Mouse (Mus musculus) liver, embryonic 15.5 days (tissue): ENCODE measurements around the gene Wdr82. TPM values are rescaled to one million over a fixed set of nuclear protein-coding genes. Genes with fewer than 3 reads are reported as not detected.

ENCODE experiments used
- ATAC-seq: fragments of 200-750 bp; cut with Nextera tagmentation; 2 replicates; pipeline ENCODE4 v1.8.0; 2017; ENCODE audit warnings: moderate number of reproducible peaks, mild to moderate bottlenecking, moderate library complexity; ENCODE audit not compliant: insufficient read depth
- H3K27ac ChIP-seq: fragments of 300-500 bp; sonication (generic); replicated peaks from 2 replicates; pipeline ENCODE4 v1.5.1; 2015; ENCODE audit warnings: mild to moderate bottlenecking, inconsistent platforms
- H3K27me3 ChIP-seq: fragments of 300-500 bp; sonication (generic); 2 replicates; pipeline ENCODE4 v1.6.1; 2015; ENCODE audit warnings: mild to moderate bottlenecking, inconsistent platforms
- H3K36me3 ChIP-seq: fragments of 300-500 bp; sonication (generic); replicated peaks from 2 replicates; pipeline ENCODE4 v1.6.1; 2015; ENCODE audit warnings: moderate library complexity, mild to moderate bottlenecking, inconsistent platforms
- H3K4me1 ChIP-seq: fragments of 300-500 bp; sonication (generic); replicated peaks from 2 replicates; pipeline ENCODE4 v1.6.1; 2015; ENCODE audit warnings: inconsistent platforms
- H3K4me2 ChIP-seq: fragments of 300-500 bp; sonication (generic); 2 replicates; pipeline ENCODE4 v1.6.1; 2015; ENCODE audit warnings: moderate library complexity, mild to moderate bottlenecking, inconsistent platforms
- H3K4me3 ChIP-seq: fragments of 300-500 bp; sonication (generic); replicated peaks from 2 replicates; pipeline ENCODE4 v1.5.1; 2015; ENCODE audit warnings: mild to moderate bottlenecking, inconsistent platforms
- H3K9ac ChIP-seq: fragments of 300-500 bp; sonication (generic); 2 replicates; pipeline ENCODE4 v1.6.1; 2015; ENCODE audit warnings: moderate library complexity, mild to moderate bottlenecking, inconsistent platforms
- H3K9me3 ChIP-seq: fragments of 300-500 bp; sonication (generic); replicated peaks from 2 replicates; pipeline ENCODE4 v1.6.1; 2016; ENCODE audit warnings: inconsistent platforms
- WGBS: fragments of 180-500 bp; shearing (Covaris S2); methylation state at CpG from one replicate; pipeline ENCODE4 v1.1.7; 2015; ENCODE audit warnings: mixed read lengths; ENCODE audit not compliant: insufficient replicate concordance; 5-methylcytosine and 5-hydroxymethylcytosine counted together
- polyA plus RNA-seq: library from polyadenylated mRNA; unstranded; fragments of >200 nt; fragmentation: Nextera tagmentation; extraction: Ambion mirVana; gene quantifications from 2 replicates; pipeline ENCODE4 v1.2.1, GENCODE M21; 2015

Wdr82 gene
- polyA plus RNA-seq, 1 experiment from 2014 or later = 7.3 TPM

GRCm38 (mm10) chr9:106177799-106178198, 7.1 kb downstream of the Wdr82 start:
- H3K4me2 ChIP-seq = no peak overlapping the region
- H3K36me3 ChIP-seq = peaks cover 77% of the 10 kb centered on the region
- H3K27me3 ChIP-seq = no peaks in the 10 kb centered on the region
- WGBS = 86% methylated on average over 6 of the region's 6 CpGs
- ATAC-seq = no peak
- H3K4me1 ChIP-seq = peaks cover 29% of the 10 kb centered on the region
- no peak overlapping the region for H3K27ac ChIP-seq
- no peak overlapping the region for H3K9ac ChIP-seq
- H3K9me3 ChIP-seq = no peaks in the 10 kb centered on the region
- no peak overlapping the region for H3K4me3 ChIP-seq

- Histone ChIP-seq H3K4me1 (peaks cover 15% of the 10 kb centered on the region), H3K27ac (no peak overlapping the region), H3K36me3 (peaks cover 88% of the 10 kb centered on the region), H3K4me2 (no peak overlapping the region), H3K9ac (no peak overlapping the region), H3K4me3 (no peak overlapping the region), H3K9me3 (no peaks in the 10 kb centered on the region), H3K27me3 (no peaks in the 10 kb centered on the region)
- no peak for ATAC-seq
- 82% methylated on average over 2 of the region's 2 CpGs for WGBS
These were observed 8.7 kb downstream of the Wdr82 start for GRCm38 (mm10) chr9:106179454-106179853.

- ATAC-seq = no peak
- no peaks in the 10 kb centered on the region for H3K9me3 ChIP-seq
- H3K4me3 ChIP-seq = no peak overlapping the region
- H3K4me2 ChIP-seq = no peak overlapping the region
- no peaks in the 10 kb centered on the region for H3K27me3 ChIP-seq
- no peak overlapping the region for H3K27ac ChIP-seq
- peaks cover 10% of the 10 kb centered on the region for H3K4me1 ChIP-seq
- H3K9ac ChIP-seq = no peak overlapping the region
- peaks cover 89% of the 10 kb centered on the region for H3K36me3 ChIP-seq
- 81% methylated on average over 3 of the region's 3 CpGs for whole genome bisulfite sequencing
These were observed 9.2 kb downstream of the Wdr82 start for GRCm38 (mm10) chr9:106179964-106180363.

GRCm38 (mm10) chr9:106182146-106182545, 11.4 kb downstream of the Wdr82 start:
- H3K4me3 ChIP-seq = no peak overlapping the region
- no peak overlapping the region for H3K9ac ChIP-seq
- H3K27me3 ChIP-seq = no peaks in the 10 kb centered on the region
- no peak overlapping the region for H3K27ac ChIP-seq
- WGBS = 83% methylated on average over 4 of the region's 4 CpGs
- ATAC-seq = no peak
- peaks cover 99% of the 10 kb centered on the region for H3K36me3 ChIP-seq
- no peaks in the 10 kb centered on the region for H3K9me3 ChIP-seq
- H3K4me2 ChIP-seq = no peak overlapping the region
- no peaks in the 10 kb centered on the region for H3K4me1 ChIP-seq

GRCm38 (mm10) chr9:106183996-106184395, 13.3 kb downstream of the Wdr82 start:
- Histone ChIP-seq H3K9me3 (no peaks in the 10 kb centered on the region), H3K27me3 (no peaks in the 10 kb centered on the region), H3K9ac (no peak overlapping the region), H3K4me2 (no peak overlapping the region), H3K36me3 (peaks cover 99% of the 10 kb centered on the region), H3K4me3 (no peak overlapping the region), H3K27ac (no peak overlapping the region), H3K4me1 (no peaks in the 10 kb centered on the region)
- 87% methylated on average over 5 of the region's 5 CpGs for whole genome bisulfite sequencing
- no peak for ATAC-seq

GRCm38 (mm10) chr9:106191355-106191754, 20.6 kb downstream of the Wdr82 start:
- H3K27me3 ChIP-seq = no peaks in the 10 kb centered on the region

GRCm38 (mm10) chr9:106192024-106192423, 21.3 kb downstream of the Wdr82 start:
- no peak for ATAC-seq
- WGBS = 84% methylated on average over 8 of the region's 8 CpGs
- no peak overlapping the region for H3K27ac ChIP-seq
- no peak overlapping the region for H3K4me2 ChIP-seq
- H3K36me3 ChIP-seq = peaks cover 68% of the 10 kb centered on the region
- no peaks in the 10 kb centered on the region; the same call in 1 of the 2 replicates for H3K4me1 ChIP-seq
- H3K27me3 ChIP-seq = no peaks in the 10 kb centered on the region
- H3K9ac ChIP-seq = no peak overlapping the region
- H3K9me3 ChIP-seq = no peaks in the 10 kb centered on the region
- no peak overlapping the region for H3K4me3 ChIP-seq

More at GRCm38 (mm10) chr9:106191355-106191754, 20.6 kb downstream of the Wdr82 start:
- Histone ChIP-seq H3K27ac (no peak overlapping the region), H3K36me3 (peaks cover 70% of the 10 kb centered on the region), H3K4me1 (no peaks in the 10 kb centered on the region; the same call in 1 of the 2 replicates), H3K4me2 (no peak overlapping the region), H3K9me3 (no peaks in the 10 kb centered on the region), H3K4me3 (no peak overlapping the region), H3K9ac (no peak overlapping the region)
- WGBS = 85% methylated on average over 1 of the region's 1 CpGs
- no peak for ATAC-seq

GRCm38 (mm10) chr9:106192998-106193397, 22.3 kb downstream of the Wdr82 start:
- H3K27me3 ChIP-seq = peaks cover 4% of the 10 kb centered on the region; the same call in 1 of the 2 replicates
- no peak overlapping the region for H3K9ac ChIP-seq
- no peak overlapping the region; the same call in 1 of the 2 replicates for H3K27ac ChIP-seq
- peaks cover 58% of the 10 kb centered on the region for H3K36me3 ChIP-seq
- no peak overlapping the region for H3K4me3 ChIP-seq
- peak; percentile 20; the same call in 1 of the 2 replicates for ATAC-seq
- H3K9me3 ChIP-seq = no peaks in the 10 kb centered on the region
- WGBS = 18% methylated on average over 1 of the region's 1 CpGs
- no peak overlapping the region for H3K4me2 ChIP-seq
- H3K4me1 ChIP-seq = peaks cover 4% of the 10 kb centered on the region; the same call in 1 of the 2 replicates

- Histone ChIP-seq H3K9ac (no peak overlapping the region), H3K27me3 (peaks cover 15% of the 10 kb centered on the region; the same call in 1 of the 2 replicates), H3K36me3 (peaks cover 46% of the 10 kb centered on the region), H3K4me1 (peaks cover 16% of the 10 kb centered on the region), H3K4me2 (no peak overlapping the region), H3K27ac (no peak overlapping the region), H3K9me3 (no peaks in the 10 kb centered on the region), H3K4me3 (no peak overlapping the region)
- 75% methylated on average over 8 of the region's 8 CpGs for WGBS
- no peak for ATAC-seq
These were observed 23.4 kb downstream of the Wdr82 start for GRCm38 (mm10) chr9:106193930-106194807.

GRCm38 (mm10) chr9:106195693-106196092, 25.0 kb downstream of the Wdr82 start:
- Histone ChIP-seq H3K27ac (no peak overlapping the region), H3K4me3 (no peak overlapping the region), H3K9me3 (no peaks in the 10 kb centered on the region), H3K4me2 (no peak overlapping the region), H3K36me3 (peaks cover 31% of the 10 kb centered on the region), H3K4me1 (peaks cover 27% of the 10 kb centered on the region), H3K27me3 (peaks cover 15% of the 10 kb centered on the region; the same call in 1 of the 2 replicates), H3K9ac (no peak overlapping the region)
- 86% methylated on average over 8 of the region's 8 CpGs for WGBS
- no peak for ATAC-seq

GRCm38 (mm10) chr9:106197081-106197713, 26.5 kb downstream of the Wdr82 start:
- peaks cover 30% of the 10 kb centered on the region for H3K4me1 ChIP-seq
- WGBS = 73% methylated on average over 3 of the region's 3 CpGs
- no peaks in the 10 kb centered on the region for H3K9me3 ChIP-seq
- peak overlapping the region; percentile 85 for H3K4me2 ChIP-seq
- H3K27ac ChIP-seq = no peak overlapping the region
- peaks cover 16% of the 10 kb centered on the region for H3K36me3 ChIP-seq
- no peak for ATAC-seq
- H3K9ac ChIP-seq = no peak overlapping the region
- peak overlapping the region; percentile 1; the same call in 1 of the 2 replicates for H3K4me3 ChIP-seq
- peaks cover 15% of the 10 kb centered on the region; the same call in 1 of the 2 replicates for H3K27me3 ChIP-seq
